ENCODE assay signal across 9 mouse cellular contexts in the genomic region with DNA sequence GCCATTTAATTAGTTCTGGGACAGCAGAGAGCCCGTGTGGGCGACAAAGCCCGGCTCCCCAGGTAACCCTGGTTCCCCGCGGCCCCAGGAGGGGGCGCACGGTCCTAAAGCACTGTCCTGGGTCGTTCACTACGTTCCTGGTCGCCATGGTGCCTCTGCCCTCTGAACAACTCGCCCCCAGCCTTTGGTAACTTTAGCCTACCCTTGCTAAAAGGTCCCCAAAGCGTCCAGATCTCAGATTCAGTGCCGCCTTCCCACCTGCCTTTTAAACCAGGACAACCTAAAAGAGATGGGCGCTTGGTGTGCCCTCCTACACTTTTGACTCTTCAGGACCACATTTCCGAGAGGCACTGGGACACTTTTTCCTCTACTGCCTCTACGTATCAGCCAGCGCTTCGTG. TPM values are rescaled to one million over a fixed set of nuclear protein-coding genes. Genes with fewer than 3 reads are reported as not detected.
DNase-seq lines count a peak whose midpoint lies in the region; ATAC-seq lines count a peak whose summit lies in the region.
"Had no signal": no experiment of that assay in that cellular context is flagged by ENCODE, and none has a peak within 500 bp of the region (broad histone marks: within the 10 kb centered on the region; RNA-seq: fewer than 3 reads in every experiment).

No protein-coding gene starts in this region.

- H3K9me3 ChIP-seq in embryonic facial prominence, embryonic 10.5 days = no peaks in the 10 kb centered on the region
- no peaks in the 10 kb centered on the region for H3K9me3 ChIP-seq in hindbrain, embryonic 14.5 days (ENCODE audit: control insufficient read depth, low read length)
- H3K9me3 ChIP-seq in neural tube, embryonic 14.5 days (ENCODE audit: control insufficient read depth, low read length) = no peaks in the 10 kb centered on the region

- WGBS in embryonic facial prominence, embryonic 10.5 days = under 1% methylated on average over 18 of the region's 18 CpGs
- WGBS in hindbrain, embryonic 14.5 days = 0% methylated on average over 18 of the region's 18 CpGs
- under 1% methylated on average over 18 of the region's 18 CpGs for WGBS in neural tube, embryonic 14.5 days

- H3K4me1 ChIP-seq in embryonic facial prominence, embryonic 10.5 days = peaks cover 17% of the 10 kb centered on the region
- peaks cover 7% of the 10 kb centered on the region; the same call in 1 of the 2 replicates for H3K4me1 ChIP-seq in hindbrain, embryonic 14.5 days (replicated peaks; ENCODE audit: control insufficient read depth, insufficient read depth, low read length)
- peaks cover 5% of the 10 kb centered on the region; the same call in 1 of the 2 replicates for H3K4me1 ChIP-seq in neural tube, embryonic 14.5 days (ENCODE audit: control insufficient read depth, insufficient read depth, low read length)

- intact Hi-C loops in left cerebral cortex, postnatal 36 days (cut with DNase I) = loop anchor here (2.0 kb wide), 1 partner anchor 18 kb away; no protein-coding TSS in a partner anchor

- H3K36me3 ChIP-seq in embryonic facial prominence, embryonic 10.5 days (replicated peaks) = no peaks in the 10 kb centered on the region
- no peaks in the 10 kb centered on the region for H3K36me3 ChIP-seq in hindbrain, embryonic 14.5 days (replicated peaks; ENCODE audit: control insufficient read depth, insufficient read depth)
- H3K36me3 ChIP-seq in neural tube, embryonic 14.5 days (ENCODE audit: control insufficient read depth, insufficient read depth, low read length) = no peaks in the 10 kb centered on the region

- no peak overlapping the region for H3K9ac ChIP-seq in hindbrain, embryonic 14.5 days
- H3K9ac ChIP-seq in neural tube, embryonic 14.5 days (replicated peaks; ENCODE audit: low read depth, low read length) = no peak overlapping the region

- H3K4me2 ChIP-seq in hindbrain, embryonic 14.5 days (replicated peaks) = peak overlapping the region; percentile 53
- H3K4me2 ChIP-seq in neural tube, embryonic 14.5 days (ENCODE audit: low read depth, low read length) = peak overlapping the region; percentile 39

- ATAC-seq in hindbrain, embryonic 14.5 days (ENCODE audit: low FRiP score) = peak; percentile 68
- ATAC-seq in neural tube, embryonic 14.5 days (ENCODE audit: low read depth) = peak; percentile 69; the same call in 1 of the 2 replicates

- peak overlapping the region; percentile 41 for H3K4me3 ChIP-seq in embryonic facial prominence, embryonic 10.5 days
- peak overlapping the region; percentile 30 for H3K4me3 ChIP-seq in hindbrain, embryonic 14.5 days (replicated peaks; ENCODE audit: low read length)
- H3K4me3 ChIP-seq in neural tube, embryonic 14.5 days (ENCODE audit: low read depth, low read length) = peak overlapping the region; percentile 27; the same call in 1 of the 2 replicates

- peak; percentile 35 to 45 for DNase-seq in kidney, postnatal 4 days
- no peak for DNase-seq in kidney, adult 9 months
- DNase-seq in embryonic facial prominence, embryonic 10.5 days (ENCODE audit: low spot score) = peak; percentile 65
- DNase-seq in hindbrain, embryonic 14.5 days (ENCODE audit: low spot score) = no peak
- no peak for DNase-seq in adrenal gland, postnatal 4 days (ENCODE audit: low spot score in 2 of 2)
- no peak for DNase-seq in left cerebral cortex, postnatal 36 days (ENCODE audit: low spot score in 2 of 2)
- no peak for DNase-seq in right cerebral cortex, postnatal 4 days

- peaks cover 99% of the 10 kb centered on the region for H3K27me3 ChIP-seq in embryonic facial prominence, embryonic 10.5 days (replicated peaks; ENCODE audit: low read depth, poor library complexity, severe bottlenecking)
- H3K27me3 ChIP-seq in hindbrain, embryonic 14.5 days (ENCODE audit: control insufficient read depth, insufficient read depth, low read length) = peaks cover 97% of the 10 kb centered on the region
- peaks cover 57% of the 10 kb centered on the region for H3K27me3 ChIP-seq in neural tube, embryonic 14.5 days (ENCODE audit: control insufficient read depth, insufficient read depth, low read length)

- H3K27ac ChIP-seq in embryonic facial prominence, embryonic 10.5 days (replicated peaks) = no peak overlapping the region
- H3K27ac ChIP-seq in hindbrain, embryonic 14.5 days = no peak overlapping the region
- no peak overlapping the region for H3K27ac ChIP-seq in neural tube, embryonic 14.5 days (ENCODE audit: low read depth, low read length)

RNA-seq across cellular contexts. Expression of gene Ptf1a, which starts 14.3 kb away (rescaled TPM):
- 0.41 and 1.1 TPM in 2 replicates for polyA plus RNA-seq in embryonic facial prominence, embryonic 10.5 days (2016; fragmentation: Nextera tagmentation; extraction: Ambion mirVana)
- polyA plus RNA-seq in hindbrain, embryonic 14.5 days (2014; fragmentation: Nextera tagmentation; extraction: Ambion mirVana) = 0.51 and 0.77 TPM in 2 replicates
- polyA plus RNA-seq in neural tube, embryonic 14.5 days (2014; fragmentation: Nextera tagmentation; extraction: Ambion mirVana) = 0.23 TPM in 1 of 2 replicates, not detected in the other
- 1 to 10 TPM in 1 of 2 experiments, not detected in 1; 1.0 TPM for total RNA-seq in adrenal gland, postnatal 4 days (2021)
- not detected for total RNA-seq in left cerebral cortex, postnatal 36 days (2021)
- total RNA-seq: liver, adult 2 months had no signal
- polyA plus RNA-seq: liver, adult 2 months had no signal

RNA-seq across cellular contexts. Expression of gene Msrb2, which starts 59.9 kb away (rescaled TPM):
- polyA plus RNA-seq in embryonic facial prominence, embryonic 10.5 days (2016; fragmentation: Nextera tagmentation; extraction: Ambion mirVana) = 20.8 and 22.9 TPM in 2 replicates
- 9.7 and 9.8 TPM in 2 replicates for polyA plus RNA-seq in hindbrain, embryonic 14.5 days (2014; fragmentation: Nextera tagmentation; extraction: Ambion mirVana)
- 8.5 TPM in 2 replicates for polyA plus RNA-seq in neural tube, embryonic 14.5 days (2014; fragmentation: Nextera tagmentation; extraction: Ambion mirVana)
- 10 to 100 TPM; 20.7 to 22.4 TPM for total RNA-seq in adrenal gland, postnatal 4 days (2021)
- 10 to 100 TPM; 16.2 to 24.3 TPM for total RNA-seq in left cerebral cortex, postnatal 36 days (2021)

Comparison
In these comparisons a context has a peak if more than half of its experiments do, and no peak if none do; other contexts are left out.
1. DNase-seq: peak in kidney, postnatal 4 days (2 of 2) and embryonic facial prominence, embryonic 10.5 days (single experiment); none in kidney, adult 9 months (single experiment), hindbrain, embryonic 14.5 days (single experiment), adrenal gland, postnatal 4 days (0 of 2), left cerebral cortex, postnatal 36 days (0 of 2) and right cerebral cortex, postnatal 4 days (single experiment).
2. Peak in every context shown above with its lines, with median percentiles within 50 percentile points of each other: H3K4me3 ChIP-seq.